Mouse (Mus musculus) adrenal gland, postnatal 4 days (tissue): ENCODE results near the gene Esr2. TPM values are rescaled to one million over a fixed set of nuclear protein-coding genes. Genes with fewer than 3 reads are reported as not detected.

Experiments used
- DNase-seq, 2 experiments: peaks; one replicate each; pipeline ENCODE4 v3.0.0; 2021 to 2022; ENCODE audit warnings: low spot score in 2 of 2, mixed read lengths in 2 of 2
- total RNA-seq, 2 experiments: library from RNA; stranded (reverse); gene quantifications; 2 replicates each; pipeline ENCODE4 v1.2.3; 2021

Esr2 gene
- total RNA-seq, 2 experiments from 2014 or later = 0.20 TPM; not detected in 1

DNA sequence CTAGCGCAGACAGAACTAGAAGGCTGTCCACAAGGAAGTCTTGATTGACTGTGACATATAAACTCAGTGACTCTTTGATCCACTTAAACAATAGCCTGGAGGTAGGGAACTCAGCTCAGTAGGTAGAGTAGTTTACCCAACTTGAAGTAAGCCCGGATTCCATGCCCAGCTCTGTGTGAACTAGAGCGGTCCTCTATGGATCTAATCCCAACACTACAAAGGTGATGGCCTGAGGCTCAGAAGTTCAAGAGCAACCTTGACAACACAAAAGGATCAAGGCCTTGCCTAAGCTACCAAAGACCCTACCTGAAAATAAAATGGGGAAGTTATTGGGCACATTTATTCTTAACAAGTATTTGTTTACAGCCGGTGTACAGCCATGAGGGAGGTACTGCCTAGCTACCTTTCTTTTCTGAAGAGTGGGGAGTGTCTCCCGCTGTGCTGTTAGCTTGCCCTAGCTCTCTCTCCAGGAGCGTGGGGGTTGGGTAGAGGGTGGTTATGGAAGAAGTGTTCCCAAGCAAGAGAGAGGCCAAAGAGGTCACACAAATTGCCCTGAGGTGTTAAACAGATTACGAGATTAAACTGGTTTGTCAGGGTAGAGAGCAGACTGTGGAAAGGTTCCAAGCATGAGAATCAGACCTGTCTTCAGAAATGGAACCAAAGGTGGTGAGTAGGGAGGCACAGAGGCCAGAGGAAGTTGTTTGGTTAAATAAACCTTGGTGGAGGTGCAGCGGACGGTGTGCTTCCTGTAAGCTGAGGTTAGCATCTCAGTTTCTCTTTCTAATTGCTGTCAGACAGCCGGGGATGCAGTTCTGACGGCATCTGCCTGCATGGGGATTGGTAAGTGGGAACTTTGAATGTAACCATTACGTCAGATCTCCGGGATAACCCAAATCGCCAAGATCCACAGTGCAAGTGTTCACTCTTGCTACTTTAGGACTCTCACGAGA lies 90.8 kb downstream of the Esr2 start:
- no peak for DNase-seq

DNA sequence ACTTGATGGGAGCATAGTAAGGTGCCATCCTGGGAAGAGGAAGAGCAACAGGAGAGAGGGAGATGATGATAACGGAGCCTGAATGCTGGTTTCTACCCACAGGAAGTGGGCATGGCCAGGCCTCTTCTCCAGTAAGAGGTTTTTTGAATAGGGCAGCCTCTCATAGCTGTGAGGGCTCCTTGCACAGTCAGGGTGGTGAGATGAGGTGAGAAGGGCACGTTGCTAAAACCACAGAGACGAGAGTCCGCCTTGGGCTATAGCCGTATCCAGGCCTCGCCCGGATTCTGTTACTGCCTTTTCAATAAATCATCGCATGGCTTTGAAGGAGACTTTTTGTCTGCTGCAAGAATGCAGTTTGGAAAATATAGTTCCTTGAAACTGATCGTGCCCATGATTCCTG lies 92.0 kb downstream of the Esr2 start:
- no peak for DNase-seq

DNA sequence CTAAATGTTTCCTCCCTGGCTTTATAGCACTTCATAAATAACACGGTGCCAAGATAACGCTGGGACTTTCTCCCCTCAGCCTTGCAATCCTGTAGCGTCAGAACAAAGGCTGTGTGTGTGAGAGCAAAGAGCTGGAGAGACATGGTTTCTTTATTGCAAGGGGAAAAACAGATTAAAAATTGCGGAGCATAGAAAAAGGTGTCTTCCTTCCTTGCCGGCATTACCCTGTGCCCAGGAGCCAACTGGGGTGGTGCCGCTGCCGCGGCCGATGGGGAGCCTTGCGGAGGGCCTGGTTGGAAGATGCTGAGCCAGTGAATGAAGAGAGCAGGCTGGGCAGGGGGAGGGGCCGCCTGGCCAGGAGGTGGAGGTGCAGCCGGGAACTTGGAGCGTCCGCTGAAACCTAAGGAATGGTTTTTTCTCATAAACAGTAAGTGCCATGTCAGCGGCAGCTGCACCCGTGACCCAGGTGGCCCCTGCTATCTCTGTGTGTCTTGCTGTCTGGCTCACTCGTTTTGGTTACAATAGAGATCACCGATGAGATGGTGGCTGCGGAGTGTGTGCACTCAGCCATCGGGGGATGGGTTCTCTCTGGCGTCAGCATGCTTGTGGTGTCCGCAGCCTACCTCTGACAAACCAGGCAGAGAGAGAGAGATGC lies 95.4 kb downstream of the Esr2 start:
- no peak for DNase-seq

DNA sequence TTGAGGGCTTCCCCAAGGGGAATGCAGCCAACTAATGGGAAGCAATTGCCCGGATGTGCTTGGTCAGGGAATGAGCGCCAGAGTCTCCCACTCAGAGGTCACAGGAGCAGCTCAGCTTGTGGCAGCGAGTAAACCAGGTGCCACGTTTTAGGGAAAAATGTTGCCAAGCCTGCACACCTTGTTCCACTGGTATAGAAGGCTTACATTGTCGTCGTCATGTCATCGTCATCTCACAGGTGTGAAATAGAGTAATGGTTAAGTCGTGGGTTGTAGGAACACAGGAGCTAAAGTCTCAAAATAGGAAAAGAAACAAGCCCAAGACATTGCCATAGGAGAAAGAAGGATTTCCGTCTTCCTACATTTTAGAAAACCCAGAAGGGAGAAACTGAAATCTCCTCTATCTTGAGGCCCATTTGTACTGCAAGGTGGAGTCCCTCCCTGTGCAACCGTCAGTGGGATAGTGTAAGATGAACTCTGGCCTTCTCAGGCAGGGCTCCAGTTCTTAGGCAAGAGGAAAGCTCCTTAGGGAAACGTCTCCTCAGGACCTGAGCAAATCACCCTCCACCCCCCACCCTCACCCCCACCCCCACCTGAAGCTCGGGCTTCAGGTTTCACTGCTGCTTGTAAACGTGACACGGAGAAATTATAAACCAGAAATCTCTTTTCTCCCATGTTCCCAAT lies 96.0 kb downstream of the Esr2 start:
- DNase-seq = no peak

DNA sequence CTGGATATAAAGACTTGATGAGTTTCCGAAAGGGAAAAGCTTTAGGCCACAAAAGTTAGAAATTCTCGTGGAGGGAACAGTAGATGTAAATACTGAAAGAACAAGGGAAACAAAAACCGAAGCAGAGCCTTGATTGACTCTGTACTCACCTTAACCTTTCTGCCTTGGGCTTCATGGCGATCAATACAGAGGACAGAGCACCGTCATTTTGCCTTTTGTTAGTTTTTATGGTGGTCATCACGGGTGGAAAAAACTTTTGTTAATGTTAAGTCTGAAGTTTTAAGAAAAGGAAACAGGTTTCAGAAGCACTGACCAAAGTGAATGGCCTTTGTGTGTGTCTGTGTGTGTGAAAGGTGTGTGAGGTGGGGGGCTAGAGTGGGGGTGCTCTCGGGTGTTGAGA lies 103.1 kb downstream of the Esr2 start:
- DNase-seq = no peak

DNA sequence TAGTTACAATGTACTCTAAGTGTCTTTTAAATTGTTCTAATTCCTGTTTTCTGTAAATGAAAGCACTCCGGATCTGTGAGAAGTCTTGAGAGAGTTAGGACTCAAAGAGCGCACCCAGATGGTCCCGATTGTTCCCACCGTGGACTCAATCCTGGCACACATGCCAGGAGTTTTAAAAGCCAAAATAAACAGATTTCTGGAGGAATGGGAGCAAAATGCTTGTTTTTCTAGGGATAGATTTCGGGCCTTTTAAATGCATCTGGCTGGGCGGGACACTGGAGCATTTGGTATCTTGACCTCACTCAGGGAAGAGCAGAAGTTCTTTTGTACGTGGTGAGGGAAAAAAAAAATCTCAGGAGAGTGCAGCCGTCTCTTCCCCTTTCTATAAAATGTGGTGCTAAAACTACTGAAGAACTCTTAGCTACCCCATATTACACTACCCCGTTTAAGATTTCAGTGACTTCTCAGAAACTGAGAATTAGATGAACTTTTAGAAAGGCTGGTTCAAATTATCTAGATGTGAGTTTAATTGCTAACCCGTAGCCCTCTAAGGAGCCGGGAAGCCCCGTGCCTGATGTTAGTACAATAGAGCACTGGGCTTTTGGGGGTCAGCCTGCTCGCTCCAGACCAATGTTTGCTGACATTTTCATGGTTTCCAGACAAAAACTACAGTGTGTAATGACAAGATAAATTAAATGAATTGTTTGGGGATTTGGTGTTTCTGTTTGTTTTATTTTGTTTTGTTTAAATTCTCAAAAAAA lies 103.8 kb downstream of the Esr2 start:
- no peak for DNase-seq

DNA sequence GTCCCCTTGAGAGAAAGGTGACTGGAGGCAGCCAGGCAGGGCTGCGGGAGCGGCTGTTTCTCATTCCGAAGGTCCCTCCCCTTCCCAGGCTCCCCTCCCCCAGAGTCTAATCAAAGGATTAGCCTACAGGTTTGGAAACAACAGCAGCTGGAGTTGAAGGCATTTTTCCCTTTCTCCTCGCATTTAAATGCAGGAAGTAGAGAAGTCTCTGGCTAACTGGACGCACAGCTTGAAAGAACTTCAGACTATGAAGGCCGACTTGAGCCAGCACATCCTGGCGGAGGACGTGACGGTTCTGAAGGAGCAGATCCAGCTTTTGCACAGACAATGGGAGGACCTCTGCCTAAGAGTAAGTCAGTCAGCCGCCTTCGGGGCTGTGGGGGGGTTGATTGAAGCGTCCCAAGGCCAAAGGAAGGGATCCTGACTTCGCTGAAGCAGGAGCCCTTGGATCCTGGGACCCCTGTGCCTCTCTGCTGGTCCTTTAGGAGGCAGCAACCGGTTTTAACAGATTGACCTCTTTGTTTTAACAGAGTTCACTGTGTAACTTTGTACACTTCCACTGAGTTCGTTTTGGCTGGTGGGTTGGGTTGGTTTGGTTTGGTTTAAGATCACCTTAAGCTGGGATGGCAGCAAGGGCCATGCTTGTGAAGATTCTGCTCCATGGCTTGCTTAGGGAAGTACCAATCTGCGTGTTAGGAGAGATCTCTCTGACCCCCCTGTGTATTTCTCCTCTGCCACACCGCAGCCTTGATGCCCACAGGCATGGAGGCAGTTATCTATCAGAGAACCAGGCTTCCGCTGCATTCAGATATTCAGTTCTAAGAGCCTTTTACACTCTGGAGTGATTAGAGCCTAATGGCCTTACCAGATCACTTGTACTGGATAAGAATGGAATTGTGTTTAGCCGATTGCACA lies 104.9 kb downstream of the Esr2 start:
- DNase-seq = no peak

Other genes starting within 250 kb of the Esr2 start
- not detected for gene Tex21, start 69.5 kb upstream of the Esr2 start, total RNA-seq
- 10 to 100 TPM; 48.3 to 56.2 TPM for gene Mthfd1, start 78.0 kb upstream of the Esr2 start, total RNA-seq
- gene Akap5, start 147.6 kb upstream of the Esr2 start, total RNA-seq = 1 to 10 TPM; 1.9 to 2.4 TPM
- 10 to 100 TPM; 16.5 to 16.6 TPM for gene Zbtb25, start 192.3 kb upstream of the Esr2 start, total RNA-seq
- 1 to 10 TPM; 8.9 to 9.4 TPM for gene Zbtb1, start 193.0 kb upstream of the Esr2 start, total RNA-seq
- gene Hspa2, start 226.9 kb upstream of the Esr2 start, total RNA-seq = 10 to 100 TPM; 22.7 to 24.4 TPM
- gene Ppp1r36, start 240.3 kb upstream of the Esr2 start, total RNA-seq = 1 to 10 TPM in 1 of 2 experiments, under 1 TPM in 1; 0.56 to 1.0 TPM